Mouse (Mus musculus) frontal cortex, postnatal 25 days (tissue): Measurements from ENCODE around the gene Zbtb45.

Source experiments
- DNase-seq, 2 experiments: peaks; one replicate each; pipeline ENCODE4 v3.0.0; 2022; ENCODE audit warnings: low spot score in 2 of 2

Zbtb45 gene

GRCm38 (mm10) chr7:13010005-13010908 lies at the start of gene Zbtb45:
Gene Zbtb45, minus strand, starts transcription at chr7:13010034.
- no peak for DNase-seq

GRCm38 (mm10) chr7:13059536-13059935 lies 49.7 kb upstream of the Zbtb45 start:
- DNase-seq, result no peak

- DNase-seq, result no peak
These were observed 47.3 kb upstream of the Zbtb45 start for GRCm38 (mm10) chr7:13056913-13057700.

- DNase-seq, result peak; percentile 86 to 90
These were observed 44.6 kb upstream of the Zbtb45 start, which contains the start of gene Mzf1 for GRCm38 (mm10) chr7:13054287-13055010. Gene Mzf1, minus strand, starts transcription at chr7:13054764.

- DNase-seq, result no peak
These were observed 44.1 kb upstream of the Zbtb45 start for GRCm38 (mm10) chr7:13053961-13054286.

- DNase-seq, result no peak
These were observed 43.7 kb upstream of the Zbtb45 start for GRCm38 (mm10) chr7:13053501-13053900.

- DNase-seq, result no peak
These were observed 43.2 kb upstream of the Zbtb45 start for GRCm38 (mm10) chr7:13053001-13053400.

- no peak for DNase-seq
These were observed 36.2 kb upstream of the Zbtb45 start for GRCm38 (mm10) chr7:13046084-13046483.

GRCm38 (mm10) chr7:13044254-13044625 lies 34.4 kb upstream of the Zbtb45 start:
- DNase-seq, result no peak

- DNase-seq, result no peak
These were observed 33.8 kb upstream of the Zbtb45 start for GRCm38 (mm10) chr7:13043445-13044253.

GRCm38 (mm10) chr7:13043120-13043444 lies 33.2 kb upstream of the Zbtb45 start:
- no peak for DNase-seq

GRCm38 (mm10) chr7:13042511-13042910 lies 32.7 kb upstream of the Zbtb45 start:
- no peak for DNase-seq

GRCm38 (mm10) chr7:13041256-13041655 lies 31.4 kb upstream of the Zbtb45 start:
- DNase-seq, result no peak

GRCm38 (mm10) chr7:13039181-13039580 lies 29.3 kb upstream of the Zbtb45 start:
- DNase-seq, result no peak

- DNase-seq, result no peak
These were observed 28.9 kb upstream of the Zbtb45 start for GRCm38 (mm10) chr7:13038621-13039169.

- peak; percentile 99 for DNase-seq
These were observed 28.2 kb upstream of the Zbtb45 start, which contains the start of gene Ube2m for GRCm38 (mm10) chr7:13037901-13038555. Gene Ube2m, minus strand, starts transcription at chr7:13038275.

GRCm38 (mm10) chr7:13037366-13037765 lies 27.5 kb upstream of the Zbtb45 start:
- DNase-seq, result no peak

GRCm38 (mm10) chr7:13036806-13037205 lies 27.0 kb upstream of the Zbtb45 start:
- no peak for DNase-seq

- DNase-seq, result no peak
These were observed 25.5 kb upstream of the Zbtb45 start for GRCm38 (mm10) chr7:13035211-13035855.
